Mouse (Mus musculus): ENCODE results near the gene Scp2.

GRCm38 (mm10) chr4:108032352-108032849 is 112.4 kb downstream of the Scp2 start:
- no peak for TF ChIP-seq MAX (IDR thresholded peaks at IDR 0.05; ENCODE audit: low read length)
- no peak for TF ChIP-seq RAD21 (IDR thresholded peaks at IDR 0.05; ENCODE audit: low read depth, low read length)
- TF ChIP-seq CTCF (IDR thresholded peaks at IDR 0.05 in 2 of 3, conservative IDR thresholded peaks at IDR 0.05 in 1 of 3; ENCODE audit: control insufficient read depth in 1 of 3, insufficient read depth in 1 of 3, low read depth in 2 of 3, low read length in 3 of 3, poor library complexity in 1 of 3, severe bottlenecking in 1 of 3) = no peak
- TF ChIP-seq TBP (IDR thresholded peaks at IDR 0.05; ENCODE audit: low read depth, low read length) = no peak

All from MEL (cell line).